Comparison of ENCODE assay signal across 10 mouse cellular contexts in the genomic region with DNA sequence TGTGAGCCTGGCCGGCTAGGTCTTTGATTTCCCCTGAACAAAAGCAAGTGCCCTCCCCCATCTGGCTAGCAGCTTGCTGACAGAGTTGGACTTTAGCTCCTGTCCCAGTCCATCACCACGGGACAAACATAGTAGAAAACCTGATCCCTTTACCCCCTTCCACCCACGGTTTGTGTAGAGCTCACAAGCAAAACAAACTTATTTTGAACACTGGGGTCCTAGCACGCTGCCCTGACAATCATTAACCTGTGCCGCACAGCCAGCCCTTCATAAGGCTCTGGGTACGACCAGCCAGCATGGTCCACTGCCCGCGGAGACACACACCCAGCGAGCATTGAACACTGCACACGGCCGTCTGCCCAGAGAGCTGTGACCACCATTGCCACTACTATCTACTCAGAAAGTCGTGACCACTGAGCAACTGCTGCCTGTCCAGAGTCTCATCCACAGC. TPM values are rescaled to one million over a fixed set of nuclear protein-coding genes. Genes with fewer than 3 reads are reported as not detected.
A peak's percentile ranks its signal among the peaks of the same experiment; 100 is the strongest.
DNase-seq lines count a peak whose midpoint lies in the region; ATAC-seq and TF ChIP-seq lines count a peak whose summit lies in the region.
"Had no signal": no experiment of that assay in that cellular context is flagged by ENCODE, and none has a peak within 500 bp of the region (broad histone marks: within the 10 kb centered on the region; RNA-seq: fewer than 3 reads in every experiment).

A gene (plus strand): TSS at position 292 of the 451 bp plus-strand sequence.

- peaks cover 7% of the 10 kb centered on the region; the same call in 1 of the 2 replicates for H3K4me1 ChIP-seq in forebrain, embryonic 11.5 days (replicated peaks; ENCODE audit: control insufficient read depth, insufficient read depth, low read length)
- H3K4me1 ChIP-seq in forebrain, embryonic 16.5 days (replicated peaks; ENCODE audit: control insufficient read depth, insufficient read depth, low read length): no peaks in the 10 kb centered on the region
- H3K4me1 ChIP-seq in liver, embryonic 12.5 days: no peaks in the 10 kb centered on the region
- no peaks in the 10 kb centered on the region for H3K4me1 ChIP-seq in neural tube, embryonic 15.5 days

- 24% methylated on average over 12 of the region's 12 CpGs for WGBS in forebrain, embryonic 11.5 days
- WGBS in forebrain, embryonic 16.5 days: 24% methylated on average over 12 of the region's 12 CpGs
- WGBS in liver, embryonic 12.5 days (ENCODE audit: insufficient replicate concordance): 55% methylated on average over 12 of the region's 12 CpGs
- 28% methylated on average over 12 of the region's 12 CpGs for WGBS in neural tube, embryonic 15.5 days

- no peaks in the 10 kb centered on the region; the same call in 1 of the 2 replicates for H3K9me3 ChIP-seq in forebrain, embryonic 11.5 days (ENCODE audit: control insufficient read depth, low read length)
- H3K9me3 ChIP-seq in forebrain, embryonic 16.5 days (ENCODE audit: control insufficient read depth, low read length): no peaks in the 10 kb centered on the region
- H3K9me3 ChIP-seq in liver, embryonic 12.5 days (replicated peaks): no peaks in the 10 kb centered on the region; the same call in 1 of the 2 replicates
- H3K9me3 ChIP-seq in neural tube, embryonic 15.5 days (replicated peaks): no peaks in the 10 kb centered on the region

- no peak within 1 kb of the TSS for H3K4me3 ChIP-seq in forebrain, embryonic 11.5 days (ENCODE audit: low read depth, low read length)
- H3K4me3 ChIP-seq in forebrain, embryonic 16.5 days (replicated peaks; ENCODE audit: low read length): no peak within 1 kb of the TSS
- peak within 1 kb of the TSS; percentile 40 for H3K4me3 ChIP-seq in liver, embryonic 12.5 days
- no peak within 1 kb of the TSS for H3K4me3 ChIP-seq in neural tube, embryonic 15.5 days (replicated peaks)

- TF ChIP-seq POLR2A in brain, embryonic 14.5 days (IDR thresholded peaks at IDR 0.05; ENCODE audit: borderline replicate concordance, extremely low read depth, insufficient read depth, insufficient read length, poor library complexity, severe bottlenecking): no peak

- H3K27me3 ChIP-seq in forebrain, embryonic 11.5 days (ENCODE audit: control insufficient read depth, insufficient read depth, low read length): no peaks in the 10 kb centered on the region
- H3K27me3 ChIP-seq in forebrain, embryonic 16.5 days (replicated peaks; ENCODE audit: control insufficient read depth, insufficient read depth, low read length): no peaks in the 10 kb centered on the region
- no peaks in the 10 kb centered on the region for H3K27me3 ChIP-seq in liver, embryonic 12.5 days (replicated peaks)
- H3K27me3 ChIP-seq in neural tube, embryonic 15.5 days (replicated peaks): 0 out of 2 replicates have a peak, but pooled peaks cover under 1% of the 10 kb centered on the region

- H3K4me2 ChIP-seq in forebrain, embryonic 11.5 days (ENCODE audit: low read depth, low read length, severe bottlenecking): no peak within 1 kb of the TSS
- H3K4me2 ChIP-seq in forebrain, embryonic 16.5 days (ENCODE audit: low read length): no peak within 1 kb of the TSS
- H3K4me2 ChIP-seq in liver, embryonic 12.5 days: peak within 1 kb of the TSS; percentile 40
- no peak within 1 kb of the TSS for H3K4me2 ChIP-seq in neural tube, embryonic 15.5 days

- no peak within 1 kb of the TSS for H3K9ac ChIP-seq in forebrain, embryonic 11.5 days (ENCODE audit: low read length)
- no peak within 1 kb of the TSS for H3K9ac ChIP-seq in forebrain, embryonic 16.5 days (replicated peaks; ENCODE audit: low read depth, low read length)
- peak within 1 kb of the TSS; percentile 56; the same call in 1 of the 2 replicates for H3K9ac ChIP-seq in liver, embryonic 12.5 days
- no peak within 1 kb of the TSS for H3K9ac ChIP-seq in neural tube, embryonic 15.5 days (replicated peaks)

- no peaks in the 10 kb centered on the region for H3K36me3 ChIP-seq in forebrain, embryonic 11.5 days (ENCODE audit: control insufficient read depth, insufficient read depth, low read length)
- H3K36me3 ChIP-seq in forebrain, embryonic 16.5 days (ENCODE audit: control insufficient read depth, insufficient read depth): no peaks in the 10 kb centered on the region
- no peaks in the 10 kb centered on the region for H3K36me3 ChIP-seq in liver, embryonic 12.5 days
- no peaks in the 10 kb centered on the region for H3K36me3 ChIP-seq in neural tube, embryonic 15.5 days

- DNase-seq in forebrain, embryonic 11.5 days (ENCODE audit: low spot score): no peak
- peak; percentile 31 for DNase-seq in brain, embryonic 14.5 days (ENCODE audit: low read depth)
- peak; percentile 88 for DNase-seq in kidney, adult 9 months
- no peak for DNase-seq in spleen, postnatal 14 days (ENCODE audit: low spot score in 2 of 2)
- no peak for DNase-seq in retina, embryonic 14.5 days (ENCODE audit: low spot score)
- DNase-seq: heart, postnatal 10 days; lung, adult 2 months had no signal

- no peak for TF ChIP-seq CTCF in brain, embryonic 14.5 days (IDR thresholded peaks at IDR 0.05; ENCODE audit: borderline replicate concordance, extremely low read depth, insufficient read depth, insufficient read length)

- H3K27ac ChIP-seq in forebrain, embryonic 11.5 days (ENCODE audit: low read depth, low read length): no peak within 1 kb of the TSS; the same call in 1 of the 2 replicates
- H3K27ac ChIP-seq in forebrain, embryonic 16.5 days (ENCODE audit: low read length): no peak within 1 kb of the TSS
- peak within 1 kb of the TSS; percentile 71 for H3K27ac ChIP-seq in liver, embryonic 12.5 days
- no peak within 1 kb of the TSS for H3K27ac ChIP-seq in neural tube, embryonic 15.5 days (replicated peaks)

- 0 out of 2 replicates have a peak, but pooled peaks have one; percentile 43 for ATAC-seq in forebrain, embryonic 11.5 days (replicated peaks; ENCODE audit: low FRiP score)
- ATAC-seq in forebrain, embryonic 16.5 days: no peak
- ATAC-seq in liver, embryonic 12.5 days: peak; percentile 73
- ATAC-seq in neural tube, embryonic 15.5 days (ENCODE audit: low FRiP score): no peak

RNA-seq across cellular contexts. Expression of the gene that starts here (rescaled TPM):
- polyA plus RNA-seq in forebrain, embryonic 11.5 days (2014; fragmentation: Nextera tagmentation; extraction: Ambion mirVana): 0.16 and 0.17 TPM in 2 replicates
- 0.23 TPM in 1 of 2 replicates, not detected in the other for polyA plus RNA-seq in forebrain, embryonic 16.5 days (2015; fragmentation: Nextera tagmentation; extraction: Ambion mirVana)
- polyA plus RNA-seq in brain, embryonic 14.5 days (2012; rRNA removed): 0.15 and 0.22 TPM in 2 replicates
- 39.5 and 41.4 TPM in 2 replicates for polyA plus RNA-seq in liver, embryonic 12.5 days (2016; fragmentation: Nextera tagmentation; extraction: Ambion mirVana)
- polyA plus RNA-seq in neural tube, embryonic 15.5 days (2015; fragmentation: Nextera tagmentation; extraction: Ambion mirVana): 0.10 and 0.38 TPM in 2 replicates

Comparison
In these comparisons a context has a peak if more than half of its experiments do, and no peak if none do; other contexts are left out.
1. RNA of the gene that starts here (polyA plus RNA-seq): 39.5 to 41.4 TPM in liver, embryonic 12.5 days; 0.23 TPM in forebrain, embryonic 16.5 days, 0.15 to 0.22 TPM in brain, embryonic 14.5 days, 0.16 to 0.17 TPM in forebrain, embryonic 11.5 days and 0.10 to 0.38 TPM in neural tube, embryonic 15.5 days; every median in the first group is over 10 times any median in the second.
2. Peak in ATAC-seq in forebrain, embryonic 11.5 days; RNA of the gene not detected or under 1 TPM.
3. Peak in DNase-seq in brain, embryonic 14.5 days; RNA of the gene not detected or under 1 TPM.